ENCODE assay signal across 8 mouse cellular contexts in genomic region chr9:108307021-108307807, GRCm38 (mm10). TPM values are rescaled to one million over a fixed set of nuclear protein-coding genes. Genes with fewer than 3 reads are reported as not detected.
DNase-seq lines count a peak whose midpoint lies in the region; ATAC-seq and TF ChIP-seq lines count a peak whose summit lies in the region.

No protein-coding gene starts in this region.

- TF ChIP-seq POLR2A in bone marrow macrophage, adult 2 months (IDR thresholded peaks at IDR 0.05; ENCODE audit: borderline replicate concordance, low read depth, low read length) = no peak

- H3K9ac ChIP-seq in kidney, embryonic 16.5 days (replicated peaks; ENCODE audit: low read length) = peak overlapping the region; percentile 97
- H3K9ac ChIP-seq in hindbrain, embryonic 14.5 days = peak overlapping the region; percentile 91
- peak overlapping the region; percentile 97 for H3K9ac ChIP-seq in midbrain, embryonic 16.5 days (ENCODE audit: low read depth, low read length)

- H3K4me3 ChIP-seq in kidney, embryonic 16.5 days (ENCODE audit: low read length) = peak overlapping the region; percentile 92
- H3K4me3 ChIP-seq in bone marrow macrophage, adult 2 months (ENCODE audit: insufficient read depth, low read length) = peak overlapping the region; percentile 94
- H3K4me3 ChIP-seq in hindbrain, embryonic 14.5 days (replicated peaks; ENCODE audit: low read length) = peak overlapping the region; percentile 83
- H3K4me3 ChIP-seq in midbrain, embryonic 16.5 days (ENCODE audit: low read depth, low read length) = peak overlapping the region; percentile 94

- 5% methylated on average over 12 of the region's 12 CpGs for WGBS in kidney, embryonic 16.5 days
- 26% methylated on average over 12 of the region's 12 CpGs for WGBS in hindbrain, embryonic 14.5 days
- 21% methylated on average over 12 of the region's 12 CpGs for WGBS in midbrain, embryonic 16.5 days

- H3K9me3 ChIP-seq in kidney, embryonic 16.5 days (ENCODE audit: low read length) = no peaks in the 10 kb centered on the region
- H3K9me3 ChIP-seq in hindbrain, embryonic 14.5 days (ENCODE audit: control insufficient read depth, low read length) = no peaks in the 10 kb centered on the region
- H3K9me3 ChIP-seq in midbrain, embryonic 16.5 days (replicated peaks; ENCODE audit: control insufficient read depth, low read length, poor library complexity, severe bottlenecking) = no peaks in the 10 kb centered on the region

- H3K27ac ChIP-seq in kidney, embryonic 16.5 days (ENCODE audit: low read length) = peak overlapping the region; percentile 100
- H3K27ac ChIP-seq in bone marrow macrophage, adult 2 months (ENCODE audit: insufficient read depth, low read depth, low read length) = peak overlapping the region; percentile 99
- H3K27ac ChIP-seq in hindbrain, embryonic 14.5 days = peak overlapping the region; percentile 97
- peak overlapping the region; percentile 99 for H3K27ac ChIP-seq in midbrain, embryonic 16.5 days (ENCODE audit: low read length)

- no peak for TF ChIP-seq CTCF in bone marrow macrophage, adult 2 months (IDR thresholded peaks at IDR 0.05; ENCODE audit: low read depth, low read length)

- no peaks in the 10 kb centered on the region for H3K27me3 ChIP-seq in kidney, embryonic 16.5 days (ENCODE audit: insufficient read depth, low read length)
- no peaks in the 10 kb centered on the region for H3K27me3 ChIP-seq in hindbrain, embryonic 14.5 days (ENCODE audit: control insufficient read depth, insufficient read depth, low read length)
- no peaks in the 10 kb centered on the region for H3K27me3 ChIP-seq in midbrain, embryonic 16.5 days (ENCODE audit: control insufficient read depth, insufficient read depth, low read depth, low read length)

- H3K4me2 ChIP-seq in kidney, embryonic 16.5 days (replicated peaks; ENCODE audit: low read depth, low read length) = peak overlapping the region; percentile 85
- H3K4me2 ChIP-seq in hindbrain, embryonic 14.5 days (replicated peaks) = peak overlapping the region; percentile 78
- peak overlapping the region; percentile 62 for H3K4me2 ChIP-seq in midbrain, embryonic 16.5 days (ENCODE audit: low read length)

- no peak for DNase-seq in kidney, postnatal 14 days
- no peak for DNase-seq in hindbrain, embryonic 14.5 days (ENCODE audit: low spot score)
- no peak for DNase-seq in layer of hippocampus, adult 8-10 months (ENCODE audit: low spot score in 2 of 2)
- DNase-seq in frontal cortex, postnatal 10 days (ENCODE audit: low spot score in 2 of 2) = no peak
- no peak for DNase-seq in right cerebral cortex, postnatal 14 days

- peaks cover 44% of the 10 kb centered on the region for H3K4me1 ChIP-seq in kidney, embryonic 16.5 days (ENCODE audit: insufficient read depth, low read length)
- H3K4me1 ChIP-seq in bone marrow macrophage, adult 2 months (ENCODE audit: control insufficient read depth, insufficient read depth, low read length) = peaks cover 26% of the 10 kb centered on the region
- peaks cover 37% of the 10 kb centered on the region for H3K4me1 ChIP-seq in hindbrain, embryonic 14.5 days (replicated peaks; ENCODE audit: control insufficient read depth, insufficient read depth, low read length)
- peaks cover 43% of the 10 kb centered on the region for H3K4me1 ChIP-seq in midbrain, embryonic 16.5 days (ENCODE audit: control insufficient read depth, insufficient read depth, low read length)

- no peak for ATAC-seq in kidney, embryonic 16.5 days (ENCODE audit: low FRiP score, low TSS enrichment)
- ATAC-seq in hindbrain, embryonic 14.5 days (ENCODE audit: low FRiP score) = no peak
- no peak for ATAC-seq in midbrain, embryonic 16.5 days

- peaks cover 14% of the 10 kb centered on the region for H3K36me3 ChIP-seq in kidney, embryonic 16.5 days (ENCODE audit: insufficient read depth, low read length)
- H3K36me3 ChIP-seq in hindbrain, embryonic 14.5 days (replicated peaks; ENCODE audit: control insufficient read depth, insufficient read depth) = peaks cover 23% of the 10 kb centered on the region
- H3K36me3 ChIP-seq in midbrain, embryonic 16.5 days (ENCODE audit: control insufficient read depth, insufficient read depth, low read length) = peaks cover 7% of the 10 kb centered on the region; the same call in 1 of the 2 replicates

RNA-seq across cellular contexts. Expression of gene Tcta, which starts 1.3 kb away (rescaled TPM):
- polyA plus RNA-seq in kidney, embryonic 16.5 days (2015; fragmentation: Nextera tagmentation; extraction: Ambion mirVana) = 34.9 and 38.9 TPM in 2 replicates
- 10.5 and 11.2 TPM in 2 replicates for polyA plus RNA-seq in bone marrow macrophage, adult 2 months (2012; ENCODE audit: insufficient read depth, insufficient read length, missing spikeins)
- 49.5 and 59.9 TPM in 2 replicates for polyA plus RNA-seq in hindbrain, embryonic 14.5 days (2014; fragmentation: Nextera tagmentation; extraction: Ambion mirVana)
- 47.9 and 49.2 TPM in 2 replicates for polyA plus RNA-seq in midbrain, embryonic 16.5 days (2015; fragmentation: Nextera tagmentation; extraction: Ambion mirVana)
- total RNA-seq in layer of hippocampus, adult 8-10 months (2022) = 10 to 100 TPM; 31.7 to 39.2 (median 36.8) TPM

RNA-seq across cellular contexts. Expression of gene Rhoa, which starts 1.3 kb away (rescaled TPM):
- polyA plus RNA-seq in kidney, embryonic 16.5 days (2015; fragmentation: Nextera tagmentation; extraction: Ambion mirVana) = 495 and 508 TPM in 2 replicates
- 499 and 511 TPM in 2 replicates for polyA plus RNA-seq in bone marrow macrophage, adult 2 months (2012; ENCODE audit: insufficient read depth, insufficient read length, missing spikeins)
- polyA plus RNA-seq in hindbrain, embryonic 14.5 days (2014; fragmentation: Nextera tagmentation; extraction: Ambion mirVana) = 206 and 214 TPM in 2 replicates
- 273 and 286 TPM in 2 replicates for polyA plus RNA-seq in midbrain, embryonic 16.5 days (2015; fragmentation: Nextera tagmentation; extraction: Ambion mirVana)
- total RNA-seq in layer of hippocampus, adult 8-10 months (2022) = 100 to 1,000 TPM; 157 to 186 (median 166) TPM

RNA-seq across cellular contexts. Expression of gene Amt, which starts 10.6 kb away (rescaled TPM):
- 40.8 and 43.7 TPM in 2 replicates for polyA plus RNA-seq in kidney, embryonic 16.5 days (2015; fragmentation: Nextera tagmentation; extraction: Ambion mirVana)
- polyA plus RNA-seq in bone marrow macrophage, adult 2 months (2012; ENCODE audit: insufficient read depth, insufficient read length, missing spikeins) = 4.5 and 6.5 TPM in 2 replicates
- polyA plus RNA-seq in hindbrain, embryonic 14.5 days (2014; fragmentation: Nextera tagmentation; extraction: Ambion mirVana) = 18.6 and 24.4 TPM in 2 replicates
- polyA plus RNA-seq in midbrain, embryonic 16.5 days (2015; fragmentation: Nextera tagmentation; extraction: Ambion mirVana) = 30.2 and 33.6 TPM in 2 replicates
- total RNA-seq in layer of hippocampus, adult 8-10 months (2022) = 10 to 100 TPM; 30.1 to 37.2 (median 34.8) TPM

RNA-seq across cellular contexts. Expression of gene Nicn1, which starts 17.0 kb away (rescaled TPM):
- polyA plus RNA-seq in kidney, embryonic 16.5 days (2015; fragmentation: Nextera tagmentation; extraction: Ambion mirVana) = 37.2 and 45.5 TPM in 2 replicates
- 13.5 and 15.3 TPM in 2 replicates for polyA plus RNA-seq in bone marrow macrophage, adult 2 months (2012; ENCODE audit: insufficient read depth, insufficient read length, missing spikeins)
- 136 and 137 TPM in 2 replicates for polyA plus RNA-seq in hindbrain, embryonic 14.5 days (2014; fragmentation: Nextera tagmentation; extraction: Ambion mirVana)
- polyA plus RNA-seq in midbrain, embryonic 16.5 days (2015; fragmentation: Nextera tagmentation; extraction: Ambion mirVana) = 149 and 163 TPM in 2 replicates
- total RNA-seq in layer of hippocampus, adult 8-10 months (2022) = 100 to 1,000 TPM; 106 to 131 (median 116) TPM

RNA-seq across cellular contexts. Expression of gene Gpx1, which starts 31.5 kb away (rescaled TPM):
- polyA plus RNA-seq in kidney, embryonic 16.5 days (2015; fragmentation: Nextera tagmentation; extraction: Ambion mirVana) = 686 and 695 TPM in 2 replicates
- polyA plus RNA-seq in bone marrow macrophage, adult 2 months (2012; ENCODE audit: insufficient read depth, insufficient read length, missing spikeins) = 531 and 533 TPM in 2 replicates
- 462 and 488 TPM in 2 replicates for polyA plus RNA-seq in hindbrain, embryonic 14.5 days (2014; fragmentation: Nextera tagmentation; extraction: Ambion mirVana)
- 434 and 456 TPM in 2 replicates for polyA plus RNA-seq in midbrain, embryonic 16.5 days (2015; fragmentation: Nextera tagmentation; extraction: Ambion mirVana)
- total RNA-seq in layer of hippocampus, adult 8-10 months (2022) = 100 to 1,000 TPM in 1 of 4 experiments, 10 to 100 TPM in 3; 57.7 to 113 (median 78.2) TPM
